ENCODE assay signal across 17 mouse cellular contexts in genomic region chr17:3641456-3641855, GRCm38 (mm10). TPM values are rescaled to one million over a fixed set of nuclear protein-coding genes. Genes with fewer than 3 reads are reported as not detected.
DNase-seq lines count a peak whose midpoint lies in the region; ATAC-seq and TF ChIP-seq lines count a peak whose summit lies in the region.
"Had no signal": no experiment of that assay in that cellular context is flagged by ENCODE, and none has a peak within 500 bp of the region (broad histone marks: within the 10 kb centered on the region; RNA-seq: fewer than 3 reads in every experiment).

No protein-coding gene starts in this region.

- TF ChIP-seq POLR2A in testis, adult 2 months (IDR thresholded peaks at IDR 0.05; ENCODE audit: control insufficient read depth, low read depth, low read length), result no peak

- H3K4me3 ChIP-seq in forebrain, embryonic 14.5 days (ENCODE audit: low read depth, low read length), result no peak overlapping the region
- H3K4me3 ChIP-seq in forebrain, embryonic 11.5 days (ENCODE audit: low read depth, low read length), result no peak overlapping the region
- no peak overlapping the region for H3K4me3 ChIP-seq in lung, embryonic 15.5 days
- H3K4me3 ChIP-seq in testis, adult 2 months (ENCODE audit: control insufficient read depth, low read depth, low read length), result no peak overlapping the region
- H3K4me3 ChIP-seq: heart, embryonic 10.5 days had no signal

- no peak overlapping the region for H3K9ac ChIP-seq in forebrain, embryonic 14.5 days (ENCODE audit: low read length)
- H3K9ac ChIP-seq in forebrain, embryonic 11.5 days (ENCODE audit: low read length), result no peak overlapping the region
- no peak overlapping the region for H3K9ac ChIP-seq in lung, embryonic 15.5 days
- H3K9ac ChIP-seq: liver, embryonic 14.5 days had no signal

- H3K4me2 ChIP-seq in forebrain, embryonic 14.5 days (ENCODE audit: low read length), result no peak overlapping the region
- H3K4me2 ChIP-seq in forebrain, embryonic 11.5 days (ENCODE audit: low read depth, low read length, severe bottlenecking), result no peak overlapping the region
- H3K4me2 ChIP-seq in lung, embryonic 15.5 days, result no peak overlapping the region

- no peak for ATAC-seq in forebrain, embryonic 14.5 days
- no peak for ATAC-seq in forebrain, embryonic 11.5 days (replicated peaks; ENCODE audit: low FRiP score)
- no peak for ATAC-seq in lung, embryonic 15.5 days (ENCODE audit: borderline replicate concordance, extremely low read depth, low FRiP score, low TSS enrichment)

- no peak for TF ChIP-seq CTCF in testis, adult 2 months (IDR thresholded peaks at IDR 0.05; ENCODE audit: control insufficient read depth, insufficient read depth, insufficient replicate concordance, low read depth, low read length)

- H3K9me3 ChIP-seq in forebrain, embryonic 14.5 days (replicated peaks; ENCODE audit: control insufficient read depth, low read length), result no peaks in the 10 kb centered on the region
- no peaks in the 10 kb centered on the region for H3K9me3 ChIP-seq in forebrain, embryonic 11.5 days (ENCODE audit: control insufficient read depth, low read length)
- H3K9me3 ChIP-seq in lung, embryonic 15.5 days, result no peaks in the 10 kb centered on the region
- H3K9me3 ChIP-seq: G1E; heart, embryonic 10.5 days had no signal

- H3K27me3 ChIP-seq in forebrain, embryonic 14.5 days (replicated peaks; ENCODE audit: control insufficient read depth, insufficient read depth, low read length), result 0 out of 2 replicates have a peak, but pooled peaks cover 5% of the 10 kb centered on the region
- no peaks in the 10 kb centered on the region; the same call in 1 of the 2 replicates for H3K27me3 ChIP-seq in forebrain, embryonic 11.5 days (ENCODE audit: control insufficient read depth, insufficient read depth, low read length)
- no peaks in the 10 kb centered on the region for H3K27me3 ChIP-seq in lung, embryonic 15.5 days
- H3K27me3 ChIP-seq in testis, adult 2 months (ENCODE audit: control insufficient read depth, insufficient read depth, low read length), result no peaks in the 10 kb centered on the region

- no peak overlapping the region for H3K27ac ChIP-seq in forebrain, embryonic 14.5 days (ENCODE audit: low read depth, low read length)
- H3K27ac ChIP-seq in forebrain, embryonic 11.5 days (ENCODE audit: low read depth, low read length), result no peak overlapping the region
- H3K27ac ChIP-seq in lung, embryonic 15.5 days, result peak overlapping the region; percentile 41; the same call in 1 of the 2 replicates
- 0 out of 2 replicates have a peak overlapping the region, but pooled peaks have one; percentile 39 for H3K27ac ChIP-seq in testis, adult 2 months (ENCODE audit: control insufficient read depth, insufficient read depth, low read depth, low read length)
- H3K27ac ChIP-seq: heart, embryonic 10.5 days; liver, embryonic 14.5 days had no signal

- no peaks in the 10 kb centered on the region for H3K36me3 ChIP-seq in forebrain, embryonic 14.5 days (ENCODE audit: control insufficient read depth, insufficient read depth, low read length)
- no peaks in the 10 kb centered on the region for H3K36me3 ChIP-seq in forebrain, embryonic 11.5 days (ENCODE audit: control insufficient read depth, insufficient read depth, low read length)
- H3K36me3 ChIP-seq in lung, embryonic 15.5 days, result no peaks in the 10 kb centered on the region
- no peaks in the 10 kb centered on the region for H3K36me3 ChIP-seq in testis, adult 2 months (ENCODE audit: control insufficient read depth, insufficient read depth, low read length)
- H3K36me3 ChIP-seq: G1E; heart, embryonic 10.5 days had no signal

- H3K4me1 ChIP-seq in forebrain, embryonic 14.5 days (ENCODE audit: control insufficient read depth, insufficient read depth, low read length), result 0 out of 2 replicates have a peak, but pooled peaks cover 3% of the 10 kb centered on the region
- H3K4me1 ChIP-seq in forebrain, embryonic 11.5 days (replicated peaks; ENCODE audit: control insufficient read depth, insufficient read depth, low read length), result no peaks in the 10 kb centered on the region
- peaks cover 29% of the 10 kb centered on the region for H3K4me1 ChIP-seq in lung, embryonic 15.5 days
- no peaks in the 10 kb centered on the region; the same call in 1 of the 2 replicates for H3K4me1 ChIP-seq in testis, adult 2 months (ENCODE audit: control insufficient read depth, insufficient read depth, low read length)
- H3K4me1 ChIP-seq: heart, embryonic 10.5 days had no signal

- 18% methylated on average over 5 of the region's 5 CpGs for WGBS in forebrain, embryonic 14.5 days
- WGBS in forebrain, embryonic 11.5 days, result 27% methylated on average over 5 of the region's 5 CpGs
- 23% methylated on average over 5 of the region's 5 CpGs for WGBS in lung, embryonic 15.5 days

- peak; percentile 56 for DNase-seq in forebrain, embryonic 14.5 days (ENCODE audit: low spot score)
- DNase-seq in forebrain, embryonic 11.5 days (ENCODE audit: low spot score), result no peak
- DNase-seq in lung, postnatal 4 days, result no peak
- DNase-seq in testis, postnatal 10 days (ENCODE audit: low spot score), result no peak
- no peak for DNase-seq in MN1 (ENCODE audit: low spot score)
- DNase-seq: cerebellum, adult 11 months; cerebellum, postnatal 25 days; gastrocnemius, postnatal 14 days; kidney, adult 2 months; left cerebral cortex, postnatal 4 days; right cerebral cortex, postnatal 25 days; thymus, adult 18-20 months had no signal

RNA-seq across cellular contexts. Expression of gene Nox3, which starts 54.6 kb away (rescaled TPM):
- not detected in 2 replicates for polyA plus RNA-seq in forebrain, embryonic 14.5 days (2014; fragmentation: Nextera tagmentation; extraction: Ambion mirVana)
- not detected in 2 replicates for polyA plus RNA-seq in forebrain, embryonic 11.5 days (2014; fragmentation: Nextera tagmentation; extraction: Ambion mirVana)
- not detected in 2 replicates for polyA plus RNA-seq in lung, embryonic 15.5 days (2015; fragmentation: Nextera tagmentation; extraction: Ambion mirVana)
- 0.96 TPM in 2 replicates for polyA plus RNA-seq in testis, adult 2 months (2012; rRNA removed)
- polyA plus RNA-seq: G1E; heart, embryonic 10.5 days; kidney, adult 2 months; liver, embryonic 14.5 days had no signal

Comparison
In these comparisons a context has a peak if more than half of its experiments do, and no peak if none do; other contexts are left out.
1. H3K27ac ChIP-seq: peak in lung, embryonic 15.5 days (single experiment) and testis, adult 2 months (single experiment); none in forebrain, embryonic 14.5 days (single experiment) and forebrain, embryonic 11.5 days (single experiment).